Mouse (Mus musculus) stomach, embryonic 15.5 days (tissue): ENCODE results near the gene 9530003J23Rik. TPM values are rescaled to one million over a fixed set of nuclear protein-coding genes. Genes with fewer than 3 reads are reported as not detected.
"Not testable (repeated sequence)": the region's sequence is repeated elsewhere in the genome, so short reads cannot be mapped to it uniquely, and the experiment has no call there.

Experiments
- ATAC-seq: fragments of 200-750 bp; cut with Nextera tagmentation; 2 replicates; pipeline ENCODE4 v1.8.0; 2017; ENCODE audit warnings: low read depth, moderate number of reproducible peaks, moderate TSS enrichment; ENCODE audit not compliant: insufficient read depth, low FRiP score
- H3K27ac ChIP-seq: fragments of 300-500 bp; sonication (generic); 2 replicates; pipeline ENCODE4 v1.5.1; 2015; ENCODE audit warnings: mild to moderate bottlenecking, inconsistent platforms
- H3K27me3 ChIP-seq: fragments of 300-500 bp; sonication (generic); replicated peaks from 2 replicates; pipeline ENCODE4 v1.6.1; 2015; ENCODE audit warnings: inconsistent platforms
- H3K36me3 ChIP-seq: fragments of 300-500 bp; sonication (generic); 2 replicates; pipeline ENCODE4 v1.6.1; 2015; ENCODE audit warnings: inconsistent platforms
- H3K4me1 ChIP-seq: fragments of 300-500 bp; sonication (generic); 2 replicates; pipeline ENCODE4 v1.6.1; 2015; ENCODE audit warnings: inconsistent platforms
- H3K4me2 ChIP-seq: fragments of 300-500 bp; sonication (generic); 2 replicates; pipeline ENCODE4 v1.6.1; 2015; ENCODE audit warnings: mild to moderate bottlenecking, inconsistent platforms
- H3K4me3 ChIP-seq: fragments of 300-500 bp; sonication (generic); replicated peaks from 2 replicates; pipeline ENCODE4 v1.5.1; 2015; ENCODE audit warnings: inconsistent platforms
- H3K9ac ChIP-seq: fragments of 300-500 bp; sonication (generic); 2 replicates; pipeline ENCODE4 v1.6.1; 2015; ENCODE audit warnings: inconsistent platforms
- H3K9me3 ChIP-seq: fragments of 300-500 bp; sonication (generic); 2 replicates; pipeline ENCODE4 v1.6.1; 2016; ENCODE audit warnings: inconsistent platforms
- WGBS: fragments of 180-500 bp; shearing (Covaris S2); methylation state at CpG from one replicate; pipeline ENCODE4 v1.1.7; 2015; 5-methylcytosine and 5-hydroxymethylcytosine counted together
- polyA plus RNA-seq: library from polyadenylated mRNA; unstranded; fragments of >200 nt; fragmentation: Nextera tagmentation; extraction: Ambion mirVana; gene quantifications from 2 replicates; pipeline ENCODE4 v1.2.1, GENCODE M21; 2015

The 9530003J23Rik gene
- polyA plus RNA-seq: not detected in 2 replicates

GRCm38 (mm10) chr10:117238603-117239002, at the start of gene 9530003J23Rik:
Gene 9530003J23Rik (minus strand): TSS chr10:117238703.
- no peaks in the 10 kb centered on the region for H3K9me3 ChIP-seq
- no peak within 1 kb of the TSS for H3K27ac ChIP-seq
- no peaks in the 10 kb centered on the region for H3K27me3 ChIP-seq
- no peaks in the 10 kb centered on the region for H3K4me1 ChIP-seq
- whole genome bisulfite sequencing: 78% methylated on average over 12 of the region's 12 CpGs
- ATAC-seq: no peak
- H3K4me2 ChIP-seq: no peak within 1 kb of the TSS
- no peak within 1 kb of the TSS for H3K4me3 ChIP-seq
- no peaks in the 10 kb centered on the region for H3K36me3 ChIP-seq
- no peak within 1 kb of the TSS for H3K9ac ChIP-seq

GRCm38 (mm10) chr10:117287226-117287850, 48.8 kb upstream of the 9530003J23Rik start:
- Histone ChIP-seq H3K36me3 (no peaks in the 10 kb centered on the region), H3K27me3 (no peaks in the 10 kb centered on the region), H3K9ac (no peak overlapping the region), H3K4me3 (no peak overlapping the region), H3K4me1 (no peaks in the 10 kb centered on the region; the same call in 1 of the 2 replicates), H3K27ac (no peak overlapping the region), H3K9me3 (no peaks in the 10 kb centered on the region), H3K4me2 (no peak overlapping the region)
- no peak for ATAC-seq
- 59% methylated on average over 3 of the region's 3 CpGs for WGBS

GRCm38 (mm10) chr10:117286366-117286970, 48.0 kb upstream of the 9530003J23Rik start:
- Histone ChIP-seq H3K4me1 (no peaks in the 10 kb centered on the region; the same call in 1 of the 2 replicates), H3K4me2 (no peak overlapping the region), H3K4me3 (no peak overlapping the region), H3K27ac (no peak overlapping the region), H3K27me3 (no peaks in the 10 kb centered on the region), H3K9ac (no peak overlapping the region), H3K36me3 (no peaks in the 10 kb centered on the region), H3K9me3 (no peaks in the 10 kb centered on the region)
- 88% methylated on average over 6 of the region's 6 CpGs for WGBS
- ATAC-seq: no peak

GRCm38 (mm10) chr10:117285584-117285983, 47.1 kb upstream of the 9530003J23Rik start:
- ATAC-seq, H3K4me1 ChIP-seq, H3K9ac ChIP-seq, H3K36me3 ChIP-seq, H3K9me3 ChIP-seq, H3K4me2 ChIP-seq, H3K27me3 ChIP-seq, H3K4me3 ChIP-seq, H3K27ac ChIP-seq: not testable (repeated sequence)
- 76% methylated on average over 4 of the region's 7 CpGs for WGBS

GRCm38 (mm10) chr10:117284578-117285520, 46.3 kb upstream of the 9530003J23Rik start:
- Histone ChIP-seq H3K36me3 (no peaks in the 10 kb centered on the region), H3K9me3 (no peaks in the 10 kb centered on the region)
- 85% methylated on average over 10 of the region's 10 CpGs for WGBS

GRCm38 (mm10) chr10:117283871-117284577, 45.5 kb upstream of the 9530003J23Rik start:
- Histone ChIP-seq H3K9me3 (no peaks in the 10 kb centered on the region), H3K9ac (no peak overlapping the region), H3K36me3 (no peaks in the 10 kb centered on the region), H3K4me1 (no peaks in the 10 kb centered on the region; the same call in 1 of the 2 replicates), H3K27ac (no peak overlapping the region), H3K27me3 (no peaks in the 10 kb centered on the region), H3K4me2 (no peak overlapping the region), H3K4me3 (no peak overlapping the region)
- no peak for ATAC-seq
- WGBS: 81% methylated on average over 7 of the region's 7 CpGs

More at GRCm38 (mm10) chr10:117284578-117285520, 46.3 kb upstream of the 9530003J23Rik start:
- Histone ChIP-seq H3K4me1 (no peaks in the 10 kb centered on the region; the same call in 1 of the 2 replicates), H3K27ac (no peak overlapping the region), H3K4me3 (no peak overlapping the region), H3K27me3 (no peaks in the 10 kb centered on the region), H3K9ac (no peak overlapping the region), H3K4me2 (no peak overlapping the region)
- ATAC-seq: no peak

GRCm38 (mm10) chr10:117283196-117283595, 44.7 kb upstream of the 9530003J23Rik start:
- H3K36me3 ChIP-seq, H3K4me2 ChIP-seq, ATAC-seq, H3K4me3 ChIP-seq, H3K9me3 ChIP-seq, H3K4me1 ChIP-seq, H3K9ac ChIP-seq, H3K27ac ChIP-seq, H3K27me3 ChIP-seq: not testable (repeated sequence)
- WGBS: 72% methylated on average over 4 of the region's 4 CpGs

GRCm38 (mm10) chr10:117282551-117282950, 44.0 kb upstream of the 9530003J23Rik start:
- Histone ChIP-seq H3K36me3 (no peaks in the 10 kb centered on the region), H3K4me1 (no peaks in the 10 kb centered on the region; the same call in 1 of the 2 replicates), H3K9me3 (no peaks in the 10 kb centered on the region), H3K4me3 (no peak overlapping the region), H3K4me2 (no peak overlapping the region), H3K27ac (peak overlapping the region; percentile 54; the same call in 1 of the 2 replicates), H3K27me3 (no peaks in the 10 kb centered on the region), H3K9ac (no peak overlapping the region)
- 68% methylated on average over 2 of the region's 2 CpGs for WGBS
- ATAC-seq: no peak

- Histone ChIP-seq H3K4me1 (no peaks in the 10 kb centered on the region; the same call in 1 of the 2 replicates), H3K4me3 (no peak within 1 kb of the TSS), H3K4me2 (no peak within 1 kb of the TSS; the same call in 1 of the 2 replicates), H3K9ac (no peak within 1 kb of the TSS), H3K27ac (peak within 1 kb of the TSS; percentile 54; the same call in 1 of the 2 replicates), H3K27me3 (no peaks in the 10 kb centered on the region), H3K9me3 (no peaks in the 10 kb centered on the region), H3K36me3 (no peaks in the 10 kb centered on the region)
- WGBS: 31% methylated on average over 4 of the region's 4 CpGs
- ATAC-seq: peak; percentile 78
Observed at GRCm38 (mm10) chr10:117282049-117282448, 43.5 kb upstream of the 9530003J23Rik start, which contains the start of gene Lyz2. Gene Lyz2 (minus strand): TSS chr10:117282321.

GRCm38 (mm10) chr10:117281381-117281920, 42.9 kb upstream of the 9530003J23Rik start:
- H3K9ac ChIP-seq: no peak overlapping the region
- no peak overlapping the region for H3K4me3 ChIP-seq
- no peaks in the 10 kb centered on the region for H3K36me3 ChIP-seq
- no peaks in the 10 kb centered on the region; the same call in 1 of the 2 replicates for H3K4me1 ChIP-seq
- H3K27me3 ChIP-seq: no peaks in the 10 kb centered on the region
- H3K27ac ChIP-seq: peak overlapping the region; percentile 54; the same call in 1 of the 2 replicates
- H3K9me3 ChIP-seq: no peaks in the 10 kb centered on the region
- H3K4me2 ChIP-seq: no peak overlapping the region; the same call in 1 of the 2 replicates
- no peak for ATAC-seq
- WGBS: 73% methylated on average over 7 of the region's 7 CpGs

GRCm38 (mm10) chr10:117280000-117280399, 41.5 kb upstream of the 9530003J23Rik start:
- no peak for ATAC-seq
- Histone ChIP-seq H3K27ac (no peak overlapping the region), H3K4me3 (no peak overlapping the region), H3K9ac (no peak overlapping the region), H3K27me3 (no peaks in the 10 kb centered on the region), H3K9me3 (no peaks in the 10 kb centered on the region), H3K4me2 (no peak overlapping the region), H3K4me1 (no peaks in the 10 kb centered on the region; the same call in 1 of the 2 replicates), H3K36me3 (no peaks in the 10 kb centered on the region)
- 56% methylated on average over 1 of the region's 1 CpGs for WGBS
